Mouse (Mus musculus) G1E (cell line): ENCODE measurements around the gene G430095P16Rik.

Source experiments
- CTCF ChIP-seq: IDR thresholded peaks from 2 replicates; pipeline ENCODE4 v1.5.1; 2012; ENCODE audit warnings: low read depth, low read length, inconsistent platforms, mixed read lengths
- GATA1 ChIP-seq: IDR thresholded peaks from 2 replicates; pipeline ENCODE4 v1.6.1; 2012; ENCODE audit warnings: borderline replicate concordance, low read length, inconsistent platforms, mixed read lengths
- GATA2 ChIP-seq: IDR thresholded peaks from 2 replicates; pipeline ENCODE4 v1.6.1; 2012; ENCODE audit warnings: low read depth, low read length, inconsistent platforms, borderline replicate concordance
- TAL1 ChIP-seq: conservative IDR thresholded peaks from 2 replicates; pipeline ENCODE4 v1.6.1; 2012; ENCODE audit warnings: low read depth, low read length, inconsistent platforms, mixed read lengths

GRCm38 (mm10) chr8:84733959-84734358, 11.2 kb downstream of the G430095P16Rik start:
- no peak for TF ChIP-seq CTCF
- TF ChIP-seq GATA1, result no peak
- TF ChIP-seq TAL1, result no peak
- TF ChIP-seq GATA2, result no peak
